Mouse (Mus musculus) neural tube, embryonic 15.5 days (tissue): ENCODE results near the gene Ears2. TPM values are rescaled to one million over a fixed set of nuclear protein-coding genes. Genes with fewer than 3 reads are reported as not detected.

ENCODE experiments used
- polyA plus RNA-seq: library from polyadenylated mRNA; unstranded; fragments of >200 nt; fragmentation: Nextera tagmentation; extraction: Ambion mirVana; gene quantifications from 2 replicates; pipeline ENCODE4 v1.2.1, GENCODE M21; 2015

The Ears2 gene
- polyA plus RNA-seq, 1 experiment from 2014 or later: 9.6 TPM

Other genes with a start within 250 kb of the Ears2 start
- gene Scnn1b, start 202.2 kb downstream of the Ears2 start, polyA plus RNA-seq: 0.26 and 0.69 TPM in 2 replicates
- 27.6 and 27.8 TPM in 2 replicates for gene Cog7, start 85.6 kb downstream of the Ears2 start, polyA plus RNA-seq
- 53.1 and 58.6 TPM in 2 replicates for gene Gga2, start 46.0 kb downstream of the Ears2 start, polyA plus RNA-seq
- gene Ubfd1, start 88 bp downstream of the Ears2 start, polyA plus RNA-seq: 71.5 and 73.3 TPM in 2 replicates
- 758 and 808 TPM in 2 replicates for gene Ndufab1, start 34.6 kb upstream of the Ears2 start, polyA plus RNA-seq
- gene Palb2, start 65.7 kb upstream of the Ears2 start, polyA plus RNA-seq: 4.6 and 7.0 TPM in 2 replicates
- gene Dctn5, start 65.8 kb upstream of the Ears2 start, polyA plus RNA-seq: 157 TPM in 2 replicates
- gene Plk1, start 92.2 kb upstream of the Ears2 start, polyA plus RNA-seq: 13.7 and 41.9 TPM in 2 replicates
- 1.5 and 2.0 TPM in 2 replicates for gene Ern2, start 118.9 kb upstream of the Ears2 start, polyA plus RNA-seq
- gene Chp2, start 152.2 kb upstream of the Ears2 start, polyA plus RNA-seq: 0.64 and 1.5 TPM in 2 replicates
- 134 and 150 TPM in 2 replicates for gene Prkcb, start 221.5 kb upstream of the Ears2 start, polyA plus RNA-seq